Mouse (Mus musculus) stomach, postnatal 0 days (tissue): ENCODE measurements around the gene Iffo2. TPM values are rescaled to one million over a fixed set of nuclear protein-coding genes. Genes with fewer than 3 reads are reported as not detected.

Experiments used
- ATAC-seq: fragments of 200-750 bp; cut with Nextera tagmentation; 2 replicates; pipeline ENCODE4 v1.8.0; 2017; ENCODE audit not compliant: low FRiP score, low TSS enrichment
- DNase-seq: peaks from one replicate; pipeline ENCODE4 v3.0.0-alpha.2; 2016; ENCODE audit warnings: low spot score
- H3K27ac ChIP-seq: fragments of 300-500 bp; sonication (generic); replicated peaks from 2 replicates; pipeline ENCODE4 v1.5.1; 2014; ENCODE audit warnings: mild to moderate bottlenecking, control low read depth
- H3K27me3 ChIP-seq: fragments of 300-500 bp; sonication (generic); 2 replicates; pipeline ENCODE4 v1.6.1; 2014; ENCODE audit warnings: low read length; ENCODE audit not compliant: control insufficient read depth, insufficient read depth
- H3K36me3 ChIP-seq: fragments of 300-500 bp; sonication (generic); 2 replicates; pipeline ENCODE4 v1.6.1; 2014; ENCODE audit warnings: low read length, mixed read lengths; ENCODE audit not compliant: control insufficient read depth, insufficient read depth
- H3K4me1 ChIP-seq: fragments of 300-500 bp; sonication (generic); replicated peaks from 2 replicates; pipeline ENCODE4 v1.6.1; 2014; ENCODE audit warnings: antibody characterized with exemption; ENCODE audit not compliant: control insufficient read depth, insufficient read depth
- H3K4me2 ChIP-seq: fragments of 300-500 bp; sonication (generic); replicated peaks from 2 replicates; pipeline ENCODE4 v1.6.1; 2014; ENCODE audit warnings: low read depth, mild to moderate bottlenecking, control low read depth, moderate library complexity
- H3K4me3 ChIP-seq: fragments of 300-500 bp; sonication (generic); 2 replicates; pipeline ENCODE4 v1.5.1; 2014; ENCODE audit warnings: low read depth, low read length, control low read depth
- H3K9ac ChIP-seq: fragments of 300-500 bp; sonication (generic); 2 replicates; pipeline ENCODE4 v1.6.1; 2014; ENCODE audit warnings: mild to moderate bottlenecking, low read length, control low read depth, mixed read lengths
- H3K9me3 ChIP-seq: fragments of 300-500 bp; sonication (generic); 2 replicates; pipeline ENCODE4 v1.6.1; 2016; ENCODE audit warnings: low read length; ENCODE audit not compliant: control insufficient read depth
- CTCF ChIP-seq: IDR thresholded peaks from 2 replicates; pipeline ENCODE4 v1.5.1; 2016; ENCODE audit warnings: antibody characterized with exemption, low read depth, mild to moderate bottlenecking, moderate library complexity
- EP300 ChIP-seq: optimal IDR thresholded peaks from 2 replicates; pipeline ENCODE3; 2016; ENCODE audit warnings: antibody characterized with exemption
- WGBS: fragments of 180-500 bp; shearing (Covaris S2); extraction: QIAGEN DNeasy Blood & Tissue Kit; methylation state at CpG from one replicate; pipeline ENCODE4 v1.1.7; 2014; 5-methylcytosine and 5-hydroxymethylcytosine counted together
- microRNA-seq: library from miRNA; unstranded; fragments of <30 nt; microRNA quantifications from one replicate; pipeline ENCODE4, GENCODE M21; 2016
- polyA plus RNA-seq: library from polyadenylated mRNA; unstranded; fragments of >200 nt; fragmentation: Nextera tagmentation; extraction: Ambion mirVana; gene quantifications from 2 replicates; pipeline ENCODE4 v1.2.1, GENCODE M21; 2015

Iffo2 gene
- polyA plus RNA-seq, 1 experiment from 2014 or later = 4.0 TPM

- DNase-seq (no peak), ATAC-seq (no peak)
- 57% methylated on average over 6 of the region's 6 CpGs for WGBS
Measured at GRCm38 (mm10) chr4:139667632-139668031, 137.3 kb downstream of the Iffo2 start.

GRCm38 (mm10) chr4:139669847-139670246 lies 139.5 kb downstream of the Iffo2 start:
- DNase-seq (peak; percentile 69), ATAC-seq (peak; percentile 55; the same call in 1 of the 2 replicates)
- Histone ChIP-seq H3K9ac (no peak overlapping the region), H3K9me3 (no peaks in the 10 kb centered on the region), H3K4me1 (no peaks in the 10 kb centered on the region), H3K27ac (no peak overlapping the region), H3K36me3 (no peaks in the 10 kb centered on the region), H3K4me3 (no peak overlapping the region), H3K27me3 (no peaks in the 10 kb centered on the region), H3K4me2 (no peak overlapping the region)
- no peak for TF ChIP-seq EP300
- TF ChIP-seq CTCF = peak; percentile 96
- 20% methylated on average over 6 of the region's 6 CpGs for WGBS

More at GRCm38 (mm10) chr4:139667632-139668031, 137.3 kb downstream of the Iffo2 start:
- no peak overlapping the region for H3K9ac ChIP-seq
- no peaks in the 10 kb centered on the region for H3K36me3 ChIP-seq
- H3K27ac ChIP-seq = no peak overlapping the region
- no peaks in the 10 kb centered on the region for H3K9me3 ChIP-seq
- H3K4me3 ChIP-seq = no peak overlapping the region
- H3K27me3 ChIP-seq = no peaks in the 10 kb centered on the region
- H3K4me1 ChIP-seq = no peaks in the 10 kb centered on the region
- TF ChIP-seq EP300 = no peak
- TF ChIP-seq CTCF = no peak
- no peak overlapping the region for H3K4me2 ChIP-seq

Small RNAs within 50 kb of the gene (microRNA-seq; reads per million reads assigned to microRNA genes)
- not detected for gene Gm25571
- gene Mir7020 = not detected

Other genes with a start within 250 kb of the Iffo2 start
- gene Pqlc2, start 219.8 kb upstream of the Iffo2 start, polyA plus RNA-seq = 20.9 and 22.2 TPM in 2 replicates
- gene Akr7a5, start 219.8 kb upstream of the Iffo2 start, polyA plus RNA-seq = 73.2 and 73.8 TPM in 2 replicates
- gene Mrto4, start 178.0 kb upstream of the Iffo2 start, polyA plus RNA-seq = 41.0 and 43.7 TPM in 2 replicates
- 10.7 and 11.9 TPM in 2 replicates for gene Emc1, start 178.0 kb upstream of the Iffo2 start, polyA plus RNA-seq
- gene Ubr4, start 177.9 kb upstream of the Iffo2 start, polyA plus RNA-seq = 32.8 and 33.1 TPM in 2 replicates
- gene Gm21969, start 72.6 kb downstream of the Iffo2 start, polyA plus RNA-seq = not detected in 2 replicates
- gene Aldh4a1, start 92.3 kb downstream of the Iffo2 start, polyA plus RNA-seq = 12.9 and 14.7 TPM in 2 replicates
- not detected in 2 replicates for gene Tas1r2, start 123.0 kb downstream of the Iffo2 start, polyA plus RNA-seq